Mouse (Mus musculus) central nervous system, embryonic 11.5 days (tissue): ENCODE results near the gene Gdf9. TPM values are rescaled to one million over a fixed set of nuclear protein-coding genes. Genes with fewer than 3 reads are reported as not detected.

ENCODE experiments used
- polyA plus RNA-seq: library from polyadenylated mRNA; depleted of rRNA; stranded (reverse); fragments of >200 nt; gene quantifications from 2 replicates; pipeline ENCODE4 v1.2.3, GENCODE M21; 2012; rRNA removed

The Gdf9 gene
- 0.95 and 1.2 TPM in 2 replicates for polyA plus RNA-seq

DNA sequence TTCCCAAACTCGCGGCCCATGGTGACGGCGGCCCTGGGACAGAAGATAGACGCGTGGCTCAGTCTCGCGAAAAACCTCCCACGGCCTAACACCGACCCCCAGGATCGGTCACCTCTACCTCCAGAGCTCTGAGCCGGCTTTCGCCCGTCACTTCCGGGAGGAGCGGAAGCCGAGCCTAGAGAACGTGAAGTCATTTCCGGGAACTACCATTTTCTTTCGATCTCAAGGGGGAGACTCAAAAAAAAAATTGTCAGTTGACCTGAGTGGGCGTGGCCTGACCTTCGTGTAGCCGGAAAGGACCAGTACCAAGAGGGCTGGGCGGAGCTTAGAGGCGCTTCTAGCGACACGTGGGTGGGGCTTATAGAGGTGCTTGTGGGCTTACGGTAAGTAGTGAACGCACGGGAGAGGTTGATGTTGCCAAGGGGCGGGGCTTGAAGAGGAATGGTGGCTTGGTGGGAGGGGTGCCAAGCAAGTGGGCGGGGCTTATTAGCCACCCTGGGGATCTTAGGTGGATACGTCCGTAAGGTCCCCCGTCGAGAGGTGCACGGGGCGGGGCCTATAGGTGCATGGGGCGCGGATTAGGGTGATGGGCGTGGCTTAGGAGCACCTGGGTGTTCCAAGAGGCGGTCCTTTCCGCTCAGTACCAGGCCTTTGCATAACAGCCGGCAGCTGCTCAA is at the start of gene Gdf9, which contains the start of gene Uqcrq:
Gdf9 (plus strand) TSS at position 354 of the 677 bp plus-strand sequence.
Uqcrq (minus strand) TSS at position 162 of the 677 bp plus-strand sequence.

DNA sequence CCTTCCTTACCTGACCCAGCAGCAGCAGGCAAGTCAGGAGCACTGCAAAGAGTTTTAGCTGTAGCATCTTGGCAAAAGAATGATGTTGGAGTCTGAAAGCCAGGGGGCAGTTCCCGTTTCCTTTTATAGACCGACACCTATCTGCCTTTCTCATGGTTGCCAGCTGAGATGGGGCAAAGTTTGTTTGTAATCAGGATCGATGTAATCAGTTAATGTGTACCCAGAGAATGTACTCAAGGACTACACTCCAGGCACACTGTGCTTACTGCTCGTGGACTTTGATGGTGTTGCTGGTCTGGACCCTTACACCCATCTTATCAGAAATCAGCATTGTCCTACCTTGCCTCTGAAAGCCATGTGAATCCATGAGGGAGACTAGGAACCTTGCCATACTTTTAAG is 7.8 kb upstream of the Gdf9 start, which contains the start of gene Leap2:
Leap2 (minus strand) TSS at position 135 of the 400 bp plus-strand sequence.

GRCm38 (mm10) chr11:53456474-53457371 is 25.9 kb downstream of the Gdf9 start, which contains the start of the genes Gm10447 and Shroom1:
Gm10447 (minus strand) TSS chr11:53457110.
Shroom1 (plus strand) TSS chr11:53457205.

GRCm38 (mm10) chr11:53469968-53470695 is 39.3 kb downstream of the Gdf9 start, which contains the start of gene Gm9837:
Gm9837 (minus strand) TSS chr11:53470479.

GRCm38 (mm10) chr11:53479783-53480301 is 49.0 kb downstream of the Gdf9 start, which contains the start of the genes Gm9945 and Sowaha:
Gm9945 (plus strand) TSS chr11:53480166.
Sowaha (minus strand) TSS chr11:53480274.

Other genes starting within 250 kb of the Gdf9 start
- 121 and 173 TPM in 2 replicates for gene Hspa4, start 130.6 kb upstream of the Gdf9 start, polyA plus RNA-seq
- gene Zcchc10, start 106.3 kb upstream of the Gdf9 start, polyA plus RNA-seq, result 15.5 and 16.6 TPM in 2 replicates
- 33.8 and 49.5 TPM in 2 replicates for gene Aff4, start 80.2 kb upstream of the Gdf9 start, polyA plus RNA-seq
- 0.79 TPM in 1 of 2 replicates, not detected in the other for gene Leap2, start 7.9 kb upstream of the Gdf9 start, polyA plus RNA-seq
- gene Uqcrq, start 192 bp upstream of the Gdf9 start, polyA plus RNA-seq, result 236 and 255 TPM in 2 replicates
- 0.07 and 0.21 TPM in 2 replicates for gene Gm10447, start 26.1 kb downstream of the Gdf9 start, polyA plus RNA-seq
- gene Shroom1, start 26.2 kb downstream of the Gdf9 start, polyA plus RNA-seq, result 2.3 and 2.8 TPM in 2 replicates
- gene Gm9837, start 39.5 kb downstream of the Gdf9 start, polyA plus RNA-seq, result not detected in 2 replicates
- not detected in 2 replicates for gene Gm9945, start 49.1 kb downstream of the Gdf9 start, polyA plus RNA-seq
- gene Sowaha, start 49.3 kb downstream of the Gdf9 start, polyA plus RNA-seq, result 0.23 and 0.27 TPM in 2 replicates
- 28.8 and 40.5 TPM in 2 replicates for gene Sept8, start 88.2 kb downstream of the Gdf9 start, polyA plus RNA-seq
- gene Kif3a, start 136.4 kb downstream of the Gdf9 start, polyA plus RNA-seq, result 50.8 and 69.4 TPM in 2 replicates
- gene Il4, start 187.6 kb downstream of the Gdf9 start, polyA plus RNA-seq, result 0.11 TPM in 1 of 2 replicates, not detected in the other
- gene Il13, start 203.7 kb downstream of the Gdf9 start, polyA plus RNA-seq, result not detected in 2 replicates